Mouse (Mus musculus): ENCODE measurements around the gene Fam161b. TPM values are rescaled to one million over a fixed set of nuclear protein-coding genes. Genes with fewer than 3 reads are reported as not detected.
A peak's percentile ranks its signal among the peaks of the same experiment; 100 is the strongest.
"Not testable (repeated sequence)": the region's sequence is repeated elsewhere in the genome, so short reads cannot be mapped to it uniquely, and the experiment has no call there.

Gene Fam161b
- total RNA-seq, 2 experiments from 2014 or later = 0.47 to 0.49 TPM

- intact Hi-C loops (cut with DNase I; ENCODE audit: low total_unique reads) = no loop called here
- no peak for DNase-seq
Observed at GRCm38 (mm10) chr12:84385408-84385807, 23.8 kb upstream of the Fam161b start.

GRCm38 (mm10) chr12:84384644-84385081 is 23.0 kb upstream of the Fam161b start:
- no peak for DNase-seq
- intact Hi-C loops (cut with DNase I; ENCODE audit: low total_unique reads) = no loop called here

GRCm38 (mm10) chr12:84382369-84382768 is 20.7 kb upstream of the Fam161b start:
- no peak for DNase-seq
- intact Hi-C loops (cut with DNase I; ENCODE audit: low total_unique reads) = no loop called here

GRCm38 (mm10) chr12:84373831-84374481 is 12.3 kb upstream of the Fam161b start:
- no peak for DNase-seq
- intact Hi-C loops (cut with DNase I; ENCODE audit: low total_unique reads) = no loop called here

GRCm38 (mm10) chr12:84371647-84372046 is 10.0 kb upstream of the Fam161b start:
- intact Hi-C loops (cut with DNase I; ENCODE audit: low total_unique reads) = no loop called here

GRCm38 (mm10) chr12:84366971-84367370 is 5.3 kb upstream of the Fam161b start:
- intact Hi-C loops (cut with DNase I; ENCODE audit: low total_unique reads) = no loop called here
- DNase-seq = no peak

More at GRCm38 (mm10) chr12:84371647-84372046, 10.0 kb upstream of the Fam161b start:
- DNase-seq = no peak

GRCm38 (mm10) chr12:84365137-84365536 is 3.5 kb upstream of the Fam161b start:
- no peak for DNase-seq
- intact Hi-C loops (cut with DNase I; ENCODE audit: low total_unique reads) = no loop called here

GRCm38 (mm10) chr12:84364291-84364690 is 2.7 kb upstream of the Fam161b start:
- intact Hi-C loops (cut with DNase I; ENCODE audit: low total_unique reads) = no loop called here
- no peak for DNase-seq

GRCm38 (mm10) chr12:84362872-84363271 is 1.2 kb upstream of the Fam161b start:
- intact Hi-C loops (cut with DNase I; ENCODE audit: low total_unique reads) = no loop called here
- no peak for DNase-seq

- intact Hi-C loops (cut with DNase I; ENCODE audit: low total_unique reads) = not testable (repeated sequence)
Observed at GRCm38 (mm10) chr12:84358699-84359098, 2.9 kb downstream of the Fam161b start.

GRCm38 (mm10) chr12:84347192-84347591 is 14.4 kb downstream of the Fam161b start:
- intact Hi-C loops (cut with DNase I; ENCODE audit: low total_unique reads) = no loop called here
- DNase-seq = no peak

More at GRCm38 (mm10) chr12:84358699-84359098, 2.9 kb downstream of the Fam161b start:
- DNase-seq = not testable (repeated sequence)

- intact Hi-C loops (cut with DNase I; ENCODE audit: low total_unique reads) = no loop called here
- no peak for DNase-seq
Observed at GRCm38 (mm10) chr12:84336963-84337625, 24.5 kb downstream of the Fam161b start.

- intact Hi-C loops (cut with DNase I; ENCODE audit: low total_unique reads) = no loop called here
- peak; percentile 12 for DNase-seq
Observed at GRCm38 (mm10) chr12:84327111-84327512, 34.5 kb downstream of the Fam161b start.

GRCm38 (mm10) chr12:84316721-84317621 is 44.7 kb downstream of the Fam161b start, which contains the start of gene Zfp410:
Zfp410 (plus strand) TSS chr12:84316852.
- intact Hi-C loops (cut with DNase I; ENCODE audit: low total_unique reads) = no loop called here
- peak; percentile 85 for DNase-seq

- intact Hi-C loops (cut with DNase I; ENCODE audit: low total_unique reads) = no loop called here
- no peak for DNase-seq
Observed at GRCm38 (mm10) chr12:84316006-84316405, 45.6 kb downstream of the Fam161b start.

- intact Hi-C loops (cut with DNase I; ENCODE audit: low total_unique reads) = no loop called here
- DNase-seq = no peak
Observed at GRCm38 (mm10) chr12:84311306-84311705, 50.3 kb downstream of the Fam161b start.

- intact Hi-C loops (cut with DNase I; ENCODE audit: low total_unique reads) = no loop called here
- no peak for DNase-seq
Observed at GRCm38 (mm10) chr12:84304554-84304953, 57.1 kb downstream of the Fam161b start.

- no peak for DNase-seq
- intact Hi-C loops (cut with DNase I; ENCODE audit: low total_unique reads) = no loop called here
Observed at GRCm38 (mm10) chr12:84304101-84304500, 57.5 kb downstream of the Fam161b start.

- intact Hi-C loops (cut with DNase I; ENCODE audit: low total_unique reads) = no loop called here
- no peak for DNase-seq
Observed at GRCm38 (mm10) chr12:84299265-84299664, 62.4 kb downstream of the Fam161b start.

GRCm38 (mm10) chr12:84297851-84298250 is 63.8 kb downstream of the Fam161b start:
- intact Hi-C loops (cut with DNase I; ENCODE audit: low total_unique reads) = no loop called here
- DNase-seq = peak; percentile 33

Data from gastrocnemius, postnatal 14 days (tissue).